Mouse (Mus musculus) G1E (cell line): ENCODE measurements around the gene Zfp384.

Source experiments
- CTCF ChIP-seq: IDR thresholded peaks from 2 replicates; pipeline ENCODE4 v1.5.1; 2012; ENCODE audit warnings: low read depth, low read length, inconsistent platforms, mixed read lengths
- GATA1 ChIP-seq: IDR thresholded peaks from 2 replicates; pipeline ENCODE4 v1.6.1; 2012; ENCODE audit warnings: borderline replicate concordance, low read length, inconsistent platforms, mixed read lengths
- POLR2AphosphoS5 ChIP-seq: IDR thresholded peaks from 2 replicates; pipeline ENCODE4 v1.6.1; 2012; ENCODE audit warnings: low read depth, low read length, inconsistent platforms; ENCODE audit not compliant: insufficient replicate concordance
- TAL1 ChIP-seq: conservative IDR thresholded peaks from 2 replicates; pipeline ENCODE4 v1.6.1; 2012; ENCODE audit warnings: low read depth, low read length, inconsistent platforms, mixed read lengths

DNA sequence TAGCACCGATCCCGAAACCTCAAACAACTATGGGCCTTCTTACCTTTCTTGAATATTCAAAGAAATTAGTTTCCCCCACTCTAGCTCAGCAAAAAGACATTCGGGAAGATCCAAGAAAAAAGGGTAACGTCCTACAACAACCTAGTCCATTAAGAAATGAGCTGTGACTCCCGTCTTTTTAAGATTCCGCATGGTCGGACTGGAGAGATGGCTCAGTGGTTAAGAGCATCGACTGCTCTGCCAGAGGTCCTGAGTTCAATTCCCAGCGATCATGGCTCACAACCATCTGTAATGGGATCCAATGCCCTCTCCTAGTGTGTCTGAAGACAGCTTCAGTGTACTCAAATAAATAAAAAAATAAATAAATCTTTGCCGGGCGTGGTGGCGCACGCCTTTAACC is 885 bp upstream of the Zfp384 start:
- TF ChIP-seq GATA1 (no peak), CTCF (no peak), TAL1 (no peak), POLR2AphosphoS5 (no peak)
